Mouse (Mus musculus) lung, embryonic 14.5 days (tissue): ENCODE measurements around the gene Anks3. TPM values are rescaled to one million over a fixed set of nuclear protein-coding genes. Genes with fewer than 3 reads are reported as not detected.

Source experiments
- ATAC-seq: fragments of 200-750 bp; cut with Nextera tagmentation; 2 replicates; pipeline ENCODE4 v1.8.0; 2017; ENCODE audit warnings: mild to moderate bottlenecking, moderate TSS enrichment, moderate library complexity; ENCODE audit not compliant: insufficient read depth
- DNase-seq: peaks from one replicate; pipeline ENCODE4 v3.0.0-alpha.2; 2015
- H3K27ac ChIP-seq: fragments of 300-500 bp; sonication (generic); 2 replicates; pipeline ENCODE4 v1.5.1; 2014; ENCODE audit warnings: low read depth, mild to moderate bottlenecking, moderate library complexity
- H3K27me3 ChIP-seq: fragments of 300-500 bp; sonication (generic); 2 replicates; pipeline ENCODE4 v1.6.1; 2014; ENCODE audit warnings: low read length, control low read depth; ENCODE audit not compliant: insufficient read depth
- H3K36me3 ChIP-seq: fragments of 300-500 bp; sonication (generic); 2 replicates; pipeline ENCODE4 v1.6.1; 2014; ENCODE audit warnings: control low read depth; ENCODE audit not compliant: insufficient read depth
- H3K4me1 ChIP-seq: fragments of 300-500 bp; sonication (generic); 2 replicates; pipeline ENCODE4 v1.6.1; 2014; ENCODE audit warnings: antibody characterized with exemption, control low read depth; ENCODE audit not compliant: insufficient read depth
- H3K4me2 ChIP-seq: fragments of 300-500 bp; sonication (generic); 2 replicates; pipeline ENCODE4 v1.6.1; 2014; ENCODE audit warnings: mild to moderate bottlenecking
- H3K4me3 ChIP-seq: fragments of 300-500 bp; sonication (generic); 2 replicates; pipeline ENCODE4 v1.5.1; 2014; ENCODE audit warnings: low read depth, low read length
- H3K9ac ChIP-seq: fragments of 300-500 bp; sonication (generic); 2 replicates; pipeline ENCODE4 v1.6.1; 2014
- H3K9me3 ChIP-seq: fragments of 300-500 bp; sonication (generic); 2 replicates; pipeline ENCODE4 v1.6.1; 2016; ENCODE audit warnings: low read depth, low read length, control low read depth
- CTCF ChIP-seq: IDR thresholded peaks from 2 replicates; pipeline ENCODE4 v1.5.1; 2016; ENCODE audit warnings: antibody characterized with exemption, low read depth
- WGBS: fragments of 180-500 bp; shearing (Covaris S2); extraction: QIAGEN DNeasy Blood & Tissue Kit; methylation state at CpG from one replicate; pipeline ENCODE4 v1.1.7; 2014; 5-methylcytosine and 5-hydroxymethylcytosine counted together
- polyA plus RNA-seq: library from polyadenylated mRNA; unstranded; fragments of >200 nt; fragmentation: Nextera tagmentation; extraction: Ambion mirVana; gene quantifications from 2 replicates; pipeline ENCODE4 v1.2.1, GENCODE M21; 2014

The Anks3 gene
- polyA plus RNA-seq, 1 experiment from 2014 or later: 53.1 TPM

DNA sequence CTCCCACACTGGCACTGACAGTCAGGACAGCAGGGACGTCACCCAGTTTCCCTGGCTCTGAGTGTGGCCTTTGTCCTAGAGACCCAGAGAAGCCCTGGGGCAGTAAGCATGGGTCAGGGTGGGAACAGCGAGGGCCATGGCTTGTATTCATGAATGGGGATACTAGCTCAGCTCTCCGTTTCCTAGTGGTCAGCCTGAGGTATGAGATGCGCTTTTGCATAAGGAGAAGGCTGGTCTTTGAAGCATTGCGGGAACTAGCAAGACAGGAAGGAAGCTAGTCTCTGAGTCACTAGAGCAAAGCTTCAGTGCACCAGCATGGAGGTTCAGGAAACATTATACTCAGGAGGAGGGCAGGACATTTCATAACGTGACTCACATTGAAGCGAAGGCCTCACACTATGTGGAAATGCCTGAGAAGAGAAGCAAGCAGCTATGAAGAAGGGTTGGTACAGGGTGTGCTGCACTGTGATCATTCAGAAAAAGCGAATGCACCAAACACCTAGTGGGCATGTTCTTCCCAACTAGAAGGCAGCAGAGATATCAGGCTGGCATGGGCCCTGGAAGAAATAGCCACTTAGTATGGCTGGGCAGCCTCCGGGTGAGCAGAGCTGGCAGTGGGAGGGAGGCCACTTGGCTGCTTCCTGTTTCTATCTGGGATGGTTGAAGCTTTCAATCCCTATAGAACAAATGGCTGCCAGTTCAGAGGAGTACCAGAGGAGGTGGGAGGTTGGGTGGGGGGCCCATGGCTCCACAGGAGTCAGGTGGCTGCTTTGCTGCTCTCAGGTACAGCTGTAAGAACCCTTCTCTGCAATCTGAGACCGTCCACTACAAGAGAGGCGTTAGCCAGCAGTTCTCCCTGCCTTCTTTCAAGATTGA is 50.9 kb downstream of the Anks3 start:
- no peak for TF ChIP-seq CTCF
- 67% methylated on average over 11 of the region's 11 CpGs for WGBS
- Histone ChIP-seq H3K4me2 (peak overlapping the region; percentile 38), H3K9ac (0 out of 2 replicates have a peak overlapping the region, but pooled peaks have one; percentile 29), H3K9me3 (no peaks in the 10 kb centered on the region), H3K27ac (peak overlapping the region; percentile 83), H3K4me1 (no peaks in the 10 kb centered on the region; the same call in 1 of the 2 replicates), H3K27me3 (no peaks in the 10 kb centered on the region), H3K4me3 (no peak overlapping the region), H3K36me3 (peaks cover 76% of the 10 kb centered on the region)
- ATAC-seq (peak; percentile 27), DNase-seq (peak; percentile 16)

DNA sequence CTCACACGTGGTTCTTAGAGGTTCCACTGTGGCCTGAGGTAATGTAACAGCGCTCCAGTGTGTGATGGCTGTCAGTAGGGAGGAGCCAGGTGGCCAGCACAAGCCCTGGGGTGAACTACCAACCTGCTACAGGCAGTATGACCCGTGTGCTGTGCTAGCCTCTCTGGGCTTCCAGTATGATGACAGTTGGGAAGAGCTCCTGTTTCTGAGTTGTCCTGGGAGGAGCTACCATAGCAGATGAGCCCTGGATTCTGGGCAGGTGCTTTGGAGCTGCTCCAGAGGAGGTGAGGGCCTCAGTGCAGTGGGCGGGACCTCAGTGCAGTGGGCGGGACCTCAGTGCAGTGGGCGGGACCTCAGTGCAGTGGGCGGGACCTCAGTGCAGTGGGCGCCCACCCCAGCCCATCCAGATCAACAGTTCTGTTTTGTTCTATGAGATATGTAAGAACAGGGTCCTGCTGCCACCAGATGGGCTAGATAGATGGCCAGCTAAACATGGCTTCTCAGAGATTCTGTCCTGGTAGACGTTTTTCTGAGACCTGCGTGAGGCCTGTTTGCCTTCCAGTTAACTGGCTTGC is 51.8 kb downstream of the Anks3 start:
- DNase-seq (no peak), ATAC-seq (no peak)
- 73% methylated on average over 10 of the region's 10 CpGs for WGBS
- peaks cover 81% of the 10 kb centered on the region for H3K36me3 ChIP-seq
- no peak overlapping the region for H3K4me3 ChIP-seq
- no peak for TF ChIP-seq CTCF
- H3K9me3 ChIP-seq: no peaks in the 10 kb centered on the region
- no peaks in the 10 kb centered on the region; the same call in 1 of the 2 replicates for H3K4me1 ChIP-seq
- H3K4me2 ChIP-seq: no peak overlapping the region
- H3K9ac ChIP-seq: no peak overlapping the region
- peak overlapping the region; percentile 83; the same call in 1 of the 2 replicates for H3K27ac ChIP-seq
- H3K27me3 ChIP-seq: no peaks in the 10 kb centered on the region

DNA sequence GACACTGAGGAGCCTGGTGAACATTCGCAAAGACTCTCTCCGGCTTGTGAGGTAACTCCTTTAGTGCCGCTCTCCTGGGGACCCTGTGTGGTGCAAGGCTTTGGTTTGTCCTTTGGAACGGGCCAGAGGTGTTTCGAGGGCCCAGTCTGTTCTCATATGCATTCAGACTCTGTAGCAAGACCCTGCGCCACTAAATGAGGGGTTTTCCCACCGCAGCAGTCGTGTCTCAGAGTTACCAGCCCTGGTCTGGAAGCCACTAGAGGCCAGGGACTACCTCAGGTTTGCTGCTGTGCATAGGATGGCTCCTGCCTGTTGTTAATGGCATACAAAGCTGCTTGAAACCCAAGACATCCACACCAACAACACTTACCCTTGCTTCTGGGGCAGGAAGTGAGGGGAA is 53.2 kb downstream of the Anks3 start:
- H3K27ac ChIP-seq: no peak overlapping the region
- H3K4me1 ChIP-seq: peaks cover 2% of the 10 kb centered on the region; the same call in 1 of the 2 replicates
- H3K4me2 ChIP-seq: no peak overlapping the region
- H3K27me3 ChIP-seq: no peaks in the 10 kb centered on the region
- DNase-seq (no peak), ATAC-seq (no peak)
- 95% methylated on average over 8 of the region's 8 CpGs for WGBS
- no peak for TF ChIP-seq CTCF
- H3K9me3 ChIP-seq: no peaks in the 10 kb centered on the region
- H3K4me3 ChIP-seq: no peak overlapping the region
- peaks cover 67% of the 10 kb centered on the region for H3K36me3 ChIP-seq
- H3K9ac ChIP-seq: no peak overlapping the region

DNA sequence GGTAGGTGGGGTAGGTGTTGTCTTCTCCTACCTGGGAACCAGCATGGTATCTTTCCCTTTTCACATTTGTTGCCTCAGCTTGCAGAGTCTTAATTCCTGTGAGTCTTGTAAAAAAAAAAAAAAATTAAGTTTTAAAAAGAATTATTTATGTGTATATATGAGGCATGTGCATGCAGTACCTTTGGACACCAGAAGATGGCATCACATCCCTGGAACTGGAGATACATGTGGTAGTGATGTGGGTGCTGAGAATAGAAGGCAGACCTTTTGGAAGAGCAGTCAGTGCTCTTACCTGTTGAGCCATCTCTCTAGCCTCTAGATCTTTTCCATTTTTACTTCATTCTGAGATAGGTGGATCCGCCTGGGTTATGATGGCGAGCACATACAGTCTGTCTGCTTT is 54.3 kb downstream of the Anks3 start:
- DNase-seq (no peak), ATAC-seq (no peak)
- Histone ChIP-seq H3K4me2 (no peak overlapping the region), H3K4me3 (no peak overlapping the region), H3K4me1 (peaks cover 7% of the 10 kb centered on the region; the same call in 1 of the 2 replicates), H3K9me3 (no peaks in the 10 kb centered on the region), H3K27ac (no peak overlapping the region), H3K36me3 (peaks cover 60% of the 10 kb centered on the region), H3K9ac (no peak overlapping the region), H3K27me3 (no peaks in the 10 kb centered on the region)
- 97% methylated on average over 2 of the region's 2 CpGs for WGBS
- TF ChIP-seq CTCF: peak; percentile 54

DNA sequence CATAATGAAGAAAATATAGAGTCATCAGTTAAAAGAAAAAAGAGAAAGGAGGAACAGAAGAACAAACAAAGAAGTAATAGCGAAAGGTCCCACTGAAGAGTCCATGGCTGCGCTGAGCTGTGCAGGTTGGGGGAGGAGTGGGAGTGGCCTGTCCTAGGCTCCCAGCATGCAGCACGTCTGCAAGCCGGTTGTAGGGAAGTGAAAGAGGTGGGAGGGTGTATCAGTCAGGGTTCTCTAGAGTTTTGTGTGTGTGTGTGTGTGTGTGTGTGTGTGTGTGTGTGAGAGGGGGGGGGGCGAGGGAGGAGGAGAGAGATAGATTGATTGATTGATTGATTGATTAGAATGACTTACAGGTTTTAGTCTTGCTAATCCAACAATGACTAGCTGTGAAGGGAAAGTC is 56.0 kb downstream of the Anks3 start:
- TF ChIP-seq CTCF: no peak
- Histone ChIP-seq H3K36me3 (peaks cover 47% of the 10 kb centered on the region), H3K27me3 (no peaks in the 10 kb centered on the region), H3K9me3 (no peaks in the 10 kb centered on the region), H3K27ac (no peak overlapping the region), H3K4me2 (no peak overlapping the region), H3K9ac (no peak overlapping the region), H3K4me3 (no peak overlapping the region), H3K4me1 (peaks cover 7% of the 10 kb centered on the region; the same call in 1 of the 2 replicates)
- DNase-seq (no peak), ATAC-seq (no peak)
- WGBS: 58% methylated on average over 5 of the region's 5 CpGs

DNA sequence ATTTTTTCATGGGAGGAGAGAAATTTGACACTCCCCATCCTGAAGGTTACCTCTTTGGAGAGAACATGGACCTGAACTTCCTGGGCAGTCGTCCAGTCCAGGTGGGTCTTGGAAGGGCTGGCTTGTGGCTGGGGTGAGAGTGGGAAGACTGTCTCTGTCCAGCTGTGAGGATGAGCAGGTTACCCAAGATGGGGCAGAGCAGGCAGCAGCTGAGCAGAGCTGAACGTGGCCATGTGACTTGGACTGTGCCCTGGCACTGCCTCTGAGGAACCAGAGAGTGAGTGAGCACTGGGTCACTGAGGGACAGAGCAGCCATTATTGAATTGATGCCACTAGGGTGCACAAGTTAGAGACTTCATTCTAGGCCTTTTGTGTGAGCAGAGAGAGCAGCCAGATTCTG is 56.6 kb downstream of the Anks3 start:
- no peak overlapping the region for H3K9ac ChIP-seq
- H3K36me3 ChIP-seq: peaks cover 41% of the 10 kb centered on the region
- H3K9me3 ChIP-seq: no peaks in the 10 kb centered on the region
- no peak for TF ChIP-seq CTCF
- no peaks in the 10 kb centered on the region for H3K27me3 ChIP-seq
- H3K4me2 ChIP-seq: no peak overlapping the region
- H3K27ac ChIP-seq: no peak overlapping the region
- 0 out of 2 replicates have a peak, but pooled peaks cover 7% of the 10 kb centered on the region for H3K4me1 ChIP-seq
- WGBS: 61% methylated on average over 2 of the region's 2 CpGs
- DNase-seq (no peak), ATAC-seq (no peak)
- no peak overlapping the region for H3K4me3 ChIP-seq

DNA sequence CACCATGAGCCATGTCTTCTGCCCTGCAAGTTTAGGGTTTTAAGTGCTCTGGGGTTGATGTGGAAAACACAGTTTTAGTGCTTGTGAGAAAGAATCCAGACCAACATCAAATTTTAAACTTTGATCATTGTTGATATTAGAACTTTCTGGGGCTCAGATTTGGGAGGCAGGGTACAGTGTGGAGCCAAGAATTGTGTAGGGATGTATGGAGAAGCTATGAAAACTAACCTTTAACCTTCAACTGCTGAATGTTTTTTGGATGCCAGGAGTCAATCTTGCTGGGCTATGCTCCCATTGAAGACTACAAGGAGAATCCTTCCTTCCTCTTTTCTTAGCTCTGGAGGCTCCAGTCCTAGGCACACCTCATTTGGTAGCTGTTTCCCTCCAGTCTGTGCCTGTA is 57.4 kb downstream of the Anks3 start:
- H3K4me3 ChIP-seq: no peak overlapping the region
- ATAC-seq (peak; percentile 64), DNase-seq (peak; percentile 72)
- no peaks in the 10 kb centered on the region for H3K27me3 ChIP-seq
- H3K4me2 ChIP-seq: no peak overlapping the region
- H3K9ac ChIP-seq: no peak overlapping the region
- H3K4me1 ChIP-seq: 0 out of 2 replicates have a peak, but pooled peaks cover 7% of the 10 kb centered on the region
- H3K36me3 ChIP-seq: peaks cover 36% of the 10 kb centered on the region
- no peak for TF ChIP-seq CTCF
- no peaks in the 10 kb centered on the region for H3K9me3 ChIP-seq
- peak overlapping the region; percentile 54 for H3K27ac ChIP-seq
